Mouse (Mus musculus): Measurements from ENCODE around the gene Wfdc15a.
"Not testable (repeated sequence)": the region's sequence is repeated elsewhere in the genome, so short reads cannot be mapped to it uniquely, and the experiment has no call there.

Wfdc15a gene

DNA sequence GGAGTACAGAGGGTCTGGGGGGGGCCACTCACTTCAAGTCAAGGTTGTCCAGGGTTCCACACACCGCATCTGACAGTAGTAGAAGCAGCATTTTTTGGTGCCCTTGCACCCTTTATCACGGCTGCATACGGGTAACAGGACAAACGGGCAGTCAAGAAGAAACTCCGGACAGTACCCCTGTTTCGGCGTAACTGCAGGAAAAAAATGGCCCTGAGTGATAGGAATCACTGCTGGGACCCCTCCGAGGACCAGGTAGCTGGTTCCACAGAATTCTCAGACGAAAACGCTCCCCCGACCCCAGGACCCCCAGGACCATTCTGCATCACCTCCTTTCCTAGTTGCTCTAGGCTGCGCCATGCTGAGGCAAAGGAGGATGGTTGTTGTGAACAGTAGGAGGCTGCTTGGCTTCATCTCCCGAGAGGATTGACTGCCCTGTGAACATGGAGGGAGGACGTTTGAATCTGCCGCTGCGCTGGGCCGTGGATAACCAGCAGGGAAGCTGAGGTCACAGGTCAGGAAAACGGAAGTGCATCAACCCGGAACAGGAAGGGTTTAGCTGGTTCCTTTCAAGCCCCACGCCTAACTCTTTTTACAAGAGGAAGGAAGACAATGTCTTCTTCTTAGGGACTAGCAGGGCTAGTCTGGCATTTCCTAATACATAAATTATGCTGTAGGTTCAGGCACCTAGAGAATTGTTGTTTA lies at the start of gene Wfdc15a:
Gene Wfdc15a, minus strand, starts transcription at position 505 of the 702 bp plus-strand sequence.
- DNase-seq (ENCODE audit: low spot score in 2 of 2): no peak

DNA sequence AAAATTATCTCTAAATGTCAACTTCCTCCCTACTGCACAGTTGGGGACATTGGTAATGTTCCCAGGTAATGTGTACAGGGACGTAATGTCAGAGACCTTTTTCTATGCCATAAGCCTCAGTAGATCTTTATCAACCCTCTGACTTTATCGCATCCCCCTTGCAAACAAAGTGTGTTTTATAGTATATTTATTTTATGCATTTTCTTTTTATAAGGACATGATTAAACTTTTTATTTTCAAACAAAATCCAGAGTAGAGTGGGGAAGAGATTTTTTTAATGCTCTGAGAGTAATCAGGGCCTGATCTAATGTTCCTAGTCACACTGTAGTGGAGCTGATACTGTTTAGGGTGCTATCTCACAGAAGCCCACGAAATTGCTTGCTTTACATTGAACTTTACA lies 38.4 kb upstream of the Wfdc15a start, which contains the start of gene Svs2:
Gene Svs2, minus strand, starts transcription at position 101 of the 400 bp plus-strand sequence.
- no peak for DNase-seq (ENCODE audit: low spot score in 2 of 2)

DNA sequence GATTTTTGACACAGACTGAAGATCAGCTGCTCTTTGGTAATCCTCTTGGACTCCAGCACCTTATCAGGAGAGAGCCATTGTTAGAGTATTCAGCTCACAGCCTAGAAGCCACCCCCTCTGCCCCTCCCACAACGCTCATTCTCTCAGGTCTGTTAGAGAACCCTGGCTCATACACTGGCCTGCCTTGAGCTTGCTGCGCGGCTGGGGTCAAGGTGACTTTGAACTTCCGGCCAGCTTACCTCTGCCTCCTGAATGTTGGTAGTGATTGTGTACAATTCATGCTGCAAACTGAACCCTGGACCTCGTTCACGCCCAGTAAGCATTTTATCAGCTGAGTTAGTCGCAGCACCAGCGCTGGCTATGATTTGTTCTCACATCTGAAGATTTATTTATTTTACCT lies 32.7 kb upstream of the Wfdc15a start:
- no peak for DNase-seq (ENCODE audit: low spot score in 2 of 2)

DNA sequence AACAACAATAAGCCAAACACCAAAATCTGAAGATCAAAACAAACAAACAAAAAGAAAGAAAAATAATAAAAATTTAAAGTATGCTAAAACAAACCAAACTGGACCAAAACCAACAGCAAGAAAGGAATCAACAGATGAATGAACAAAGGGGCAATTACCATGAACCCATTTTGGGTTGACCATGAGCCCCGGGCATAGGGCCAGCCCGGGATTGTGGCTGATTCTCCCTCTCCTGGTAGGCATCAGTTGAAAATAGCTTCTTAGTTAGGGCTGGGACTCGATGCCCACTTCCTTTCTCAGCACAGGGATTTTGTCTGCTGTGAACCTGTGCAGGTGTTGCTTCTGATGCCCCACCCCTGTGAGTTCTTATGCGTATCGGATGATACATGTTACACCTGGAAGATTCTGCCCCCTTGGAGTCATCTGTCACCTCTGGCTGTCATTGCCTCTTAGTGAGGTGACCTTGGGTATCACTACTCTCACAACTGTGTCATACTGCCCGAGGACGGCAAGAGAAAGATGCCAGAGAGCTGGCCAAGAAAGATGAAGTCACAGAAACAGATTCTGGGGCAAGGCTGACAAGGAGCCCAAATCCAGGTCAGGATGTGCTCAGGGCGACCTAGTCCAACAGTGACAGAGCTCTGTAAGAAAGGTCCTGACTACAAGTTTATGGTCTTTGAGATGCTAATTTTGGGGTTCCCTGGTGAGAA lies 28.6 kb upstream of the Wfdc15a start:
- no peak for DNase-seq (ENCODE audit: low spot score in 2 of 2)

DNA sequence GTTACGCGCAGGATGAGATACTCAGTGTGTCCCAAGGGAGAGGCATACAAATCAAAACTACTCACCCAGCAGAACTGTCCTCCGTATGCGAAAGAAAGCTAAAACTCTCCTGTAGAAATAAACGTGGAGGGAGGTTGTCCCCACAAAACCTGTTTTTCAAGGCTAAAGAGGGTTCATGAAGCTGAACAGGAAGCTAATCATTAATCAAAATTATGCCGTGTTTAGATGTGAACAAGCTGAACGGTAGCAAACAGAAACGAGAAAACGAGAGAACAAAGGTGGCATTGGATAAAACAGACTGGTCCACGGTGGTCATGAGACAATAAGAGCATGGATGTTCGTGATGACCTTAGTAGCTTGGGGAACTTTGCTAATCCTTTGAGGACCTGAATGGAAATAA lies 21.6 kb upstream of the Wfdc15a start, which contains the start of gene Wfdc15b:
Gene Wfdc15b, minus strand, starts transcription at position 139 of the 400 bp plus-strand sequence.
- DNase-seq (ENCODE audit: low spot score in 2 of 2): no peak

DNA sequence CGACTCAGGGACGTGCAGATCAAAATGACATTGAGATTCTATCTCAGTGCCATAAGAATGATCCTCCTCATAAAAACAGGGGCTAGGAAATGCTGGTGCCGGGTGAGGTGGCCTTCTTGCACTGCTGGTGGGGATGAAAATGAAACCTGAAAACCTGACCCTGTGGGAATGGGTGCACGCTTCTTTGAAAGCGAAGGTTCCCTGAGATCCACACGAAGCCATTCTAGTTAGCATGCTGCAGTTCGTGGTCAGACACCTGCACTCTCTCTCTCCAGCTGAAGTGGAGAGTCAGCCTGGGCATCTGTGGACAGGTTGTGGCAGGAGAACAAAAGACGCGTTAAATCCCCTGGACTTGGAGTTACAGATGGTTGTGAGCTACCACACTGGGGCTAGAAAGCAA lies 19.4 kb upstream of the Wfdc15a start:
- DNase-seq (ENCODE audit: low spot score in 2 of 2): no peak

DNA sequence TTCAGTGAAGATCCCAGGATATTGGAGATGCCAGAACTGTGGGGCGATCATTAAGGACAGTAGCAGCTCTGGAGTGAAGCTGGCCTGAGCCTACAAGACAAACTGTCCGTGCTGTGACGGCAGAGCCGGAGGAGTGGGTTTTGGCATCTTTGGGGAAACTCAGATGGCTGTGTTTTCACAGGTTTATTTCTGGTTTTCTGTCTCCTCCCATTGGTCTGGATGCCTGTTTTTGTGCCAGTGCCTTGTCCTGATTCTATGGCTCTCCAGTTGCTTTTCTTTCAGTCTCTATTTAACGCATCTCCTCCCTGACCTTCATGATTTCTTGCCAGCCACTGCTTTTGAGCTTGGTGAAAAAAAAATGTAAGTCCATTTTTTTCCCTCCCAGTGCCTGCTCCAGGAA lies 12.8 kb upstream of the Wfdc15a start:
- DNase-seq (ENCODE audit: low spot score in 2 of 2): no peak

DNA sequence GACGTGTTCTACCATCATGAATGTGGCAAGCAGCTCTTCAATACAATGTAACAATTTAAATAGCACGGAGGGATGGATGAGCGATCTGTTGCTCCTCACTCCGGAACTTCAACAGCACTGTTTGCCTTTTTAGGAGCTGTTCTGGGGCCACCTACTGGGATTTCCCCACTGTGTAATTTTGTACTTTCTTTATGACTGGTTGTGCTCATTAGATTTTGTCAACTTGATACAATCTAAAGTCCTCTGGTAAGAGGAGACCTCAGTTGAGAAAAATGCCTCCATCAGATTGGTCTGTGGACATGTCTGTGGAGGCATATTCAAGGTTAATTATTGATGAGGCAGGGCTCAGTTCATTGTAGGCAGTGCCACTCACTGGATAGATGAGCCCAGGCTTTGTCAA lies 11.0 kb upstream of the Wfdc15a start:
- no peak for DNase-seq (ENCODE audit: low spot score in 2 of 2)

DNA sequence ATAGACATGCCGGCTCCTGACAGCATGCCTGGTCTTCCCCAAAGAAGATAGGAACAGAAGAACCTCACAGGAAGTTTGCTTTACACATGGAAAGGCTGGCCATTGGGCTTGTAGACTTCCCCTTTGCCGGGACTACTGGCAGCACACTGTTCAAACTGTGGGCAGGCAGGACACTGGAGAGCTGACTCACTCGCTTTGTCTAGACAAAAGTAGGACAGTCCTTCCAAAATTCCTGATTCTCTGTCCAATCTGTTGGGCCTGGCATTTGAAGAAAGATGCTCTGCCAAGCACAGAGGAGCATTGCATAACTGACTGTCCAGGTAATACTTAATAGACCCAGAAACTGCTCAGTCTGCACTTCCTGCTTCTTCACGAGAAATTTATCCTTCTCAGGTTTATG lies 6.7 kb upstream of the Wfdc15a start:
- DNase-seq (ENCODE audit: low spot score in 2 of 2): no peak

DNA sequence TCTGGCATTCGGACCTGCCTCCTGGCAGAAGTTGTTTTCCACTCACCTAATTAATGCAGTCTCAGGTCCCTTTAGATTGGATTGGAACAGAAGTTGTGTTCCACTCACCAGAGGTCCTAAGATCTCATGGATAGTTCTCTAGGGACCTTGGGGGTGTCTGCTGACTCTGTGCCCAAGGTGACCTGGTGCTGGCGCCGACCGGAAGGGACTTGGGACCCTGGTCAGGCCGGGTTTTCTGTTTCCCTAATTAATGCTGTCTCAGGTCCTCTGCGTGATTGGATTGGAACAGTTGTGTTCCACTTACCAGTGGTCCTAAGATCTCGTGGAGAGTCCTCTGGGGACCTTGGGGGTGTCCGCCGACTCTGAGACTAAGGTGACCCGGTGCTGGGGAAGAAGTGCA lies 6.1 kb upstream of the Wfdc15a start:
- DNase-seq (ENCODE audit: low spot score in 2 of 2): not testable (repeated sequence)

DNA sequence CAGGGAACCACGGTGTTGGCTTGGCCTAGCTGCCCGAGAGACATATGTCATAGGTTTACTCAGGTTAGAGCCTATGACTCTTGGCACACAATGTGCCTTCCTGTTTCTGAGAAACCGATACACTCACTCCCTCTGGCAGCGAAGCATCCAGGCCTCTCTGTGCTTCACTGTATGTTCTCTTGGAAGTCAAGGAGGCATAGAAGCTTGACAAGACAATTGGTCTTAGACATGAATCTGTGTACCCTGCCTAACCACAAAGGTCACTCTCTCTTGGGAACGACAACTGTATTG lies 3.3 kb downstream of the Wfdc15a start:
- DNase-seq (ENCODE audit: low spot score in 2 of 2): no peak

DNA sequence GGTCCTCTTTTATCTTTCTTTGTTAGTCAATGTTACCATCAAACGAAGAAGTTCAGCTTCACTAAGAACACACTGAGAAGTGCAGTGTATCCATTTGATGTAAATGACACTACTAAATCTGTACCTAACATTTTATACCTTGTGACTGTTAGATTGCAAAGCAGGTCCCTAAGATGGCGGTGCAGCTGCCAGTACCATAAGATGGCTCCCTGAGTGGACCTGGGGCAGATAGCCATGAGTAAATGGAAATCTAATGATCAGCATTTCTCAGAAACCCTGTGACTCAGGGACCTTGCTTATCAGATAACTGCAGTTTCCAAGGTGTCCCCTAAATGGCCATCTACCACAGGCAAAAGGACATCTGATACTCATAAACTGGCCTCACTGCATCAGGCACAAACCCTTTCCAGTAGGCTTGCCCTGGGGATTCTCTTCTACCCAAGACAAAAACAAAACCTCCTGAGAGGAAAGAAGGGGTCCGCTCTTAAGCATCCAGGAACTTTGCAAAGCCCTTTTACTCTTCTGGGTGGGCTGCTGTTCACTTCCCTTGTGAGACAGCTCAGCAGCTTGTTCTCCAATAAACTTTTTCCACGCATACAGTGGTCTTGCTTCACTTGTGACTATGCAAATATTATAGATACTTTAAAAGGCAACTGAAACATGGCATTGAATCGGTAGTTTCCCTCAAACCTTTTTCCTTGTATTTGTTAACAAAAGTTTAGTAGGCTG lies 3.8 kb downstream of the Wfdc15a start:
- DNase-seq (ENCODE audit: low spot score in 2 of 2): no peak

DNA sequence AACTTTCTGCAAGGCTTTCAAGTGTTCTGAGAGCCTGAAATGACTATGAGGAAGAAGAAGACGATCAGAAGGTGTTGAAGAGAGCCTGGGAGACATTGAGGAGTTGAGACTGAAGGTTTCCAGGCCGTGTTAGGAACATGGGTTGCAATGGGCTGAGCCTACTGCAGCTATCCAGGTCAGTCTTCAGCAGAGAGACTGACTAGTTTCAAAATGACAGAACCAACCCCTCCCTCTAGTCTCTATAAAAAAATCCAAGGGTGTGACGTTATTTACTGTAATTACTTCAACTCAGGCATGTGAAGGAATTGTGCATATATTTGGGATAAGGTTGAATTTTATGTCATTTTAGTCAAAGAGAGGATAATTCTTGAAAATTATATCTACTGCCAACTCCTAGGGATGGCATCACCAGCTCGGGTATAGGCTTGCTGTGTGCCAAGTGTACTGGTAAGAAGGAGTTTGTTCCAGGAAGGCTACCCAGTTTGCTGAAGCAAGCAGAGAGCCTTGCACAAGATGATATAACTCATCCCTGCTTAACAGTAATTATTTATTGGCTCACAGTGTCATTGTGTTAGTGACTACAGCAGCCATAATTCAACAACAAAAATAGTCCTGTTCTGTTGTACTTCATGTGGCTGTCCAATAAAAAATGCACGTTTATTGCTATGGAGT lies 4.8 kb downstream of the Wfdc15a start:
- DNase-seq (ENCODE audit: low spot score in 2 of 2): no peak

DNA sequence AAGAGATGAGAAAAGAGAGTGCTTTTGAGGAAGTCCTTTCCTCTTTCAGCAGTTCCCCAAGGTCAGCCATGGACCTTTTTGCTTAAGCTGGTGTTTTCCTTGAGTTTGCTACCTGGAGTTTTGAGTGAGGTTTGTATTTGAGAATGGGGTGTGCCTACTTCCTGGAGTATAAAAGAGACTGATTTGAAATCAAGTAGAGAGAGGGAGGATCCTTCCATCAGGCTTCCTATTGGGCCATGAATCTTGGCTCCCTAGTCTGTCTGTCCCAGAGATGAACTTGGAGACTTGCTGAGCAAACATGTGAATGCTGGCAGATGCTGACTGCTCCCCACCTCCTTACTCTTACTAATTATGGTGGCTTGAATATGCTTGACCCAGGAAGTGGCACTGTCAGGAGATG lies 7.7 kb downstream of the Wfdc15a start:
- DNase-seq (ENCODE audit: low spot score in 2 of 2): no peak

DNA sequence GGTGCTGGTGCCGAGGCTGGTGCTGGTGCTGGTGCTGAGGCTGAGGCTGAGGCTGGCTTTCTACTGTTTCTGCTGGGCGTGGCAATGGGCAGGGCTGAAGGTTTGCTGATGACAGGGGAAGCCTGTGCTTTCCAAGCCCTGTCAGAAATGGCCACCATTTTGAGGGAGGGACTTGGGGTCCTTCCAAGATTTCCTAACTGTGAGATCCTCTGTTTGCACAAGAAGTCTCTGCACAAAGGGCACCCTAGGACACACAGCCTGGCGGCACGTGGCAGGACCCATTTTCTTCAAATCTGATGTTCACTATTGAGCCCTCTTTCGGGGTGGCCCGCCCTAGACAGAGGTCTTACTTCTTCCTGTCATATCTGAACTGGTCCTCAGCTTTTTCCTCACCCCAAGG lies 9.4 kb downstream of the Wfdc15a start, which contains the start of gene Wfdc12:
Gene Wfdc12, minus strand, starts transcription at position 33 of the 400 bp plus-strand sequence.
- DNase-seq (ENCODE audit: low spot score in 2 of 2): no peak

DNA sequence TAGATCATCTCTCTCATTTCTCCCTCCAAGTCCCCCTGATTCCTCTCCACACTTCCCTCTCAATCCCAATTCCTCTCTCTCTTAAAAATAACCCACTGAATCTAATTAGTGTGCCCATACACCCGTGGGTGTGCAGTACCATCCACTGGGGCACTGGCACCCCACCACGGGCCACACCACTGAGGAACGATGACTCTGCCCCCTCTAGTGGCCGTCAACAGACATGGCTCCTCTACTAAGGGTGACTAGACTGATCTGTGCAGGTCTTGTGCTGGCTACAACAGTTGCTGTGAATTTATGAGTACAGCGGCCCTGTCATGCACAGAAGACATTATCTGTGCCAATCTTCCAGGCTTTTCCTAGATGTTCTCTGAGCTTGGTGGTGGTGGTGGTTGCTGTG lies 11.2 kb downstream of the Wfdc15a start:
- DNase-seq (ENCODE audit: low spot score in 2 of 2): no peak

DNA sequence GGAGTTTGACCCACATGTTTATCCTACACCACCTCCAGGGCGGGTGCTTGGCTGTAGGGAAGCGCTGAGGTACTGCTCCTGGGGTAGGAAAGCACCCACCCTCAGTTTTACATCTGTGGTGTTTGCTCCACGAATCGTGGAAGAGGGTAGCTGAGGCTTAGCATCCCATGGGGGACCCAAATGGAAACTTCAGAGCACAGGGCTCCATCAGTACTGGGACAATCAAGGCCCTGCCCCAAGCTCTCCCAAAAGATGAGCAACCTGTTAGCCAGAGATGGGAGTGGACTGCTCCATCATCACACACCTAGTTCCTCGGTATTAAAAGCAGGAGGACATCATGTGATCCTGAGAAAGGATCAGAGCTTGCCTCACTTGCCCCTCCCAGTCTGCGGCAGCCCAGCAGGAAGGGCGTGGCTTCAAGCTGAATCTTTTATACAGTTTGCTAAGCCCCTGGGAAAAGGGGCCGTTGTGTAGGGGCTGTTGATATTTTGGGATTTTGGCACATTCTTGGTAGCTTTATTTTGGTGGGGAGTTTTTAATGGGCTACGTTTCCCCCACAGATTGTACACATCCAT lies 15.7 kb downstream of the Wfdc15a start:
- DNase-seq (ENCODE audit: low spot score in 2 of 2): no peak

DNA sequence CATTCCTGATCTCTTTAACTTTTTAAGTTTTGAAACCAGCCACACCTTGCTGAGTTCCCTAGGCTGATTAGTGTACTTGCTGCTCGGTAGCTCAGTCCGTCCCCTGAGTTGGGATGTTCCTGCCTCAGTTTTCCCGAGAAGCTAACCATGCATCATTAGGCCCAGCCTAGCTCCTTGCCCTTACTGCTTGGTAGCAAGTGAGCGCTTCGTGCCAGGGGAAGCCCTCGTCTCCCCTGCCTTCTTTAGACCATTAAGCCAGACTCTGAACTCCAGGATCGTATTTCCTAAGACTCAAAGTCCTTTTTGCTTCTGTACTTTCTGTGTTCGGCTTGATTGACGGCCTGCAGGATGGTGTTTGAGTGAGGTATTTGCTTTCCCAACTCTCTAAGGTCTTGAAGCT lies 16.6 kb downstream of the Wfdc15a start:
- DNase-seq (ENCODE audit: low spot score in 2 of 2): no peak

DNA sequence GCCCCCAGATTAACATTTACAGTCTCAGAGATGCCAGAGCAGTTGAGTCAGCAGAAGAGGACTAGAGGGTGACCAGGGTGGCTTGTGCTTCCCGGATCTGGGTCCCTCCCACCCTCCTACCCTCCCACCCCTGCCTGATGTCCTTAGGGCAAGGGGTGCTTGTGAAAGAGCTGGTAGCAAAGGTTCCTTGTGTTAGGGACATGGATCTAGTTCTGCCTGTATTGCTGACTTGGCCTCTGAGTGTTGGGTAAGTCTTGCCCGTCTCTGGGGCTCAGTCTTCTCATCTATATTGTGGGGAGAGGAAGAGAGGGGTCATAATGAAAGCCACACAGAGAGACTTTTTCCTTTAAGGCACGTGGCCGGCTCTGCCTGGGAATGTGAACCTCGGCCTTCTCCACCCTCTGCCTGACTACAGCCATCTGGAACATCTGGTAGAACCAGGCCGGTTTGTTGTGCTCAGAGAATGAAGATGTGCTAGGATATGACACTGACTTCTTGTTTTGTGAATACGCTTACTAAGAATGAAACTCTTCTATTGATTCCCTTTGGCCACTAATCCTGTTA lies 17.2 kb downstream of the Wfdc15a start, which contains the start of gene Wfdc5:
Gene Wfdc5, minus strand, starts transcription at position 51 of the 564 bp plus-strand sequence.
- no peak for DNase-seq (ENCODE audit: low spot score in 2 of 2)

DNA sequence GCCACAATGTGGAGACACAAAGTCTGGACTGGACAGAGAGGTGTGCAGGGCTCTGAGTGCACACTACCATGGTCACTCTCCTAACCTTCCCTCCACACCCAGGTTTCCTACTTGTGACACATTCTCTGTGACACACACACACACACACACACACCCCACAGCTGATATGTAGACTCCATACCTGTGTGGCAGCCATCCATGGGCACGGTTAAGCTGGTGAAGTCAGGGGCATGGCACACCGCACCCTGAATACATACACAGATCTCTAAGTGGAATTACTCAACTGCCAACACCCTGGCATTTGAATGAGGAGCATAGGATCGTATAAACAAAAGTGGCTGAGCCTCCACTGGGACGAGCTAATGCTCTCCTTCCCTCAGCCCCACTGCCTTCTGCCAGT lies 19.2 kb downstream of the Wfdc15a start:
- no peak for DNase-seq (ENCODE audit: low spot score in 2 of 2)

DNA sequence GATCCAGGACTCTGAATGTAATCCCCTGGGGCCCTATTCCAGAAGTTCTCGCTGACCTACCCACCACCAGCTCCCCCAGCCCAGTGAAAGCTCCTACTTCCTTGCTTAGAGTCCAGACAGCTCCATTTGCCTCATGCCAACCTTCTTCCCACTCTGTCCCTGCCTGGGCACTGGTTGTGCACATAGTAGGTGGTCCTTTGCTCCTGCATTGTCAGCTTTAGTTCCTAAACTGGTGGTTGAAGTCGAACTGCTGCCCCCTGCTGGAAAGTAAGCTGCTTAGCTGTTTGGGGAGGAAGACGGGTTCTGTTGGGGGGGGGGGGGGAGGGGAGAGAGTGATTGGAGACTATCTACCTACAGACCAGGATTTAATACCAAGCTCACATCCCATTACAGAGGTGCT lies 19.8 kb downstream of the Wfdc15a start:
- no peak for DNase-seq (ENCODE audit: low spot score in 2 of 2)

Measured in frontal cortex, postnatal 14 days (tissue).